In genomic region chr3:32486543-32486942, GRCm38 (mm10) we compare ENCODE assay signal across 30 mouse cellular contexts. TPM values are rescaled to one million over a fixed set of nuclear protein-coding genes. Genes with fewer than 3 reads are reported as not detected.
DNase-seq lines count a peak whose midpoint lies in the region; TF ChIP-seq lines count a peak whose summit lies in the region.
"Had no signal": no experiment of that assay in that cellular context is flagged by ENCODE, and none has a peak within 500 bp of the region (broad histone marks: within the 10 kb centered on the region; RNA-seq: fewer than 3 reads in every experiment).

No protein-coding gene starts in this region.

- no peaks in the 10 kb centered on the region for H3K79me2 ChIP-seq in MEL (ENCODE audit: control insufficient read depth, insufficient read depth, low read length, poor library complexity)

- peak; percentile 64 for DNase-seq in kidney, adult 9 months
- DNase-seq in kidney, postnatal 14 days: no peak
- DNase-seq in 416B (ENCODE audit: low read depth) (peak; percentile 70), MEL (ENCODE audit: low read depth, low spot score) (peak; percentile 53)
- no peak for DNase-seq in spleen, adult 12 weeks (ENCODE audit: low spot score)
- DNase-seq in adrenal gland, adult 2 months: no peak
- DNase-seq in spleen, postnatal 14 days (ENCODE audit: low spot score in 2 of 2): no peak
- DNase-seq: adrenal gland, postnatal 14 days; cerebellum, adult 11 months; cerebellum, adult 9-10 months; cerebellum, postnatal 36 days; embryo, embryonic 11 days; forebrain, postnatal 0 days; thymus, postnatal 4 days had no signal

- H3K4me3 ChIP-seq in MEL (ENCODE audit: control insufficient read depth in 1 of 2, insufficient read depth in 1 of 2, low read depth in 2 of 2, low read length in 2 of 2): no peak overlapping the region
- H3K4me3 ChIP-seq: embryonic facial prominence, embryonic 13.5 days; erythroblast, embryonic 14.5 days; heart, embryonic 10.5 days; heart, embryonic 15.5 days; left cerebral cortex, adult 2 months; limb, embryonic 12.5 days; lung, embryonic 15.5 days; midbrain, embryonic 10.5 days; neural tube, embryonic 13.5 days had no signal

- H3K4me1 ChIP-seq in MEL (ENCODE audit: control insufficient read depth in 1 of 2, insufficient read depth in 2 of 2, low read length in 2 of 2): peaks cover 0 to 2% of the 10 kb centered on the region in 2 experiments; a peak in 1 of 4 replicates
- H3K4me1 ChIP-seq: embryonic facial prominence, embryonic 13.5 days; heart, embryonic 10.5 days; heart, embryonic 15.5 days; lung, embryonic 15.5 days; midbrain, embryonic 10.5 days; neural tube, embryonic 13.5 days had no signal

- no peak for TF ChIP-seq POLR2A in MEL (IDR thresholded peaks at IDR 0.05; ENCODE audit: control insufficient read depth in 1 of 2, insufficient read depth in 1 of 2, low read depth in 1 of 2, low read length in 2 of 2, poor library complexity in 1 of 2)

- H3K36me3 ChIP-seq in MEL (ENCODE audit: control insufficient read depth in 1 of 2, insufficient read depth in 2 of 2, low read length in 2 of 2): no peaks in the 10 kb centered on the region
- H3K36me3 ChIP-seq: embryonic facial prominence, embryonic 13.5 days; heart, embryonic 10.5 days; heart, embryonic 15.5 days; limb, embryonic 12.5 days; lung, embryonic 15.5 days; midbrain, embryonic 10.5 days; neural tube, embryonic 13.5 days had no signal

- no peak for TF ChIP-seq CTCF in MEL (IDR thresholded peaks at IDR 0.05 in 2 of 3, conservative IDR thresholded peaks at IDR 0.05 in 1 of 3; ENCODE audit: control insufficient read depth in 1 of 3, insufficient read depth in 1 of 3, low read depth in 2 of 3, low read length in 3 of 3, poor library complexity in 1 of 3, severe bottlenecking in 1 of 3)

- no peaks in the 10 kb centered on the region for H3K9me3 ChIP-seq in MEL (replicated peaks; ENCODE audit: insufficient read depth, low read length)
- H3K9me3 ChIP-seq: embryonic facial prominence, embryonic 13.5 days; heart, embryonic 10.5 days; heart, embryonic 15.5 days; limb, embryonic 12.5 days; lung, embryonic 15.5 days; midbrain, embryonic 10.5 days; neural tube, embryonic 13.5 days had no signal

- TF ChIP-seq EP300 in MEL (IDR thresholded peaks at IDR 0.05; ENCODE audit: low read depth in 1 of 2, low read length in 2 of 2): no peak

- no peak overlapping the region for H3K27ac ChIP-seq in MEL (ENCODE audit: control insufficient read depth, low read depth, low read length)
- H3K27ac ChIP-seq: embryonic facial prominence, embryonic 13.5 days; heart, embryonic 10.5 days; heart, embryonic 15.5 days; left cerebral cortex, adult 2 months; limb, embryonic 12.5 days; lung, embryonic 15.5 days; midbrain, embryonic 10.5 days; neural tube, embryonic 13.5 days had no signal

- H3K27me3 ChIP-seq in MEL (ENCODE audit: control insufficient read depth in 1 of 2, insufficient read depth in 2 of 2, low read length in 2 of 2): peaks cover 0 to 1% of the 10 kb centered on the region in 2 experiments; a peak in 1 of 4 replicates
- H3K27me3 ChIP-seq: embryonic facial prominence, embryonic 13.5 days; heart, embryonic 15.5 days; limb, embryonic 12.5 days; lung, embryonic 15.5 days; neural tube, embryonic 13.5 days had no signal

- no peak overlapping the region for H3K9ac ChIP-seq in MEL (ENCODE audit: control insufficient read depth, low read depth, low read length, poor library complexity, severe bottlenecking)
- H3K9ac ChIP-seq: embryonic facial prominence, embryonic 13.5 days; forebrain, postnatal 0 days; heart, embryonic 15.5 days; limb, embryonic 12.5 days; lung, embryonic 15.5 days; neural tube, embryonic 13.5 days had no signal

- no peak for TF ChIP-seq RAD21 in MEL (IDR thresholded peaks at IDR 0.05; ENCODE audit: low read depth, low read length)

TF ChIP-seq in MEL, 35 proteins besides CTCF, POLR2A, EP300 and RAD21:
- TF ChIP-seq RCOR1 (IDR thresholded peaks at IDR 0.05; ENCODE audit: low read depth, low read length) (no peak), MYC (IDR thresholded peaks at IDR 0.05; ENCODE audit: low read depth, low read length) (no peak), SMC3 (IDR thresholded peaks at IDR 0.05; ENCODE audit: low read depth, low read length) (no peak), ZKSCAN1 (IDR thresholded peaks at IDR 0.05; ENCODE audit: low read depth, low read length) (no peak), MEF2A (IDR thresholded peaks at IDR 0.05; ENCODE audit: extremely low read depth, insufficient replicate concordance, low read depth, low read length, poor library complexity, severe bottlenecking) (no peak), HCFC1 (IDR thresholded peaks at IDR 0.05; ENCODE audit: low read depth, low read length) (no peak), GABPA (IDR thresholded peaks at IDR 0.05; ENCODE audit: low read depth, low read length) (no peak), POLR2AphosphoS2 (IDR thresholded peaks at IDR 0.05; ENCODE audit: low read length) (no peak), ETS1 (IDR thresholded peaks at IDR 0.05; ENCODE audit: low read depth, low read length) (no peak), KAT2A (conservative IDR thresholded peaks at IDR 0.05; ENCODE audit: low read depth, low read length) (no peak), JUND (IDR thresholded peaks at IDR 0.05; ENCODE audit: low read depth, low read length) (no peak), E2F4 (IDR thresholded peaks at IDR 0.05; ENCODE audit: borderline replicate concordance, low read depth, low read length) (no peak), MAZ (IDR thresholded peaks at IDR 0.05; ENCODE audit: low read depth, low read length) (no peak), POLR2AphosphoS5 (IDR thresholded peaks at IDR 0.05; ENCODE audit: borderline replicate concordance, low read depth, low read length) (no peak), USF2 (IDR thresholded peaks at IDR 0.05; ENCODE audit: borderline replicate concordance in 1 of 2, insufficient read depth in 1 of 2, low read depth in 1 of 2, low read length in 2 of 2) (no peak), UBTF (IDR thresholded peaks at IDR 0.05; ENCODE audit: borderline replicate concordance, insufficient read depth, low read depth, low read length) (no peak), GATA1 (IDR thresholded peaks at IDR 0.05; ENCODE audit: low read depth, low read length) (no peak), MAX (IDR thresholded peaks at IDR 0.05; ENCODE audit: low read length) (no peak)
TF ChIP-seq in MEL: peak in this region for 0.

RNA-seq across cellular contexts. Expression of gene Kcnmb3, which starts 5.5 kb away (rescaled TPM):
- total RNA-seq in MEL (2012; rRNA removed): not detected in 2 replicates
- not detected for polyA plus RNA-seq in MEL (2012; ENCODE audit: insufficient read depth in 1 of 2, insufficient read length in 2 of 2, low read depth in 1 of 2, low replicate concordance in 2 of 2, missing spikeins in 1 of 2)
- 1 to 10 TPM in 1 of 2 experiments, under 1 TPM in 1; 0.17 to 1.2 TPM for total RNA-seq in adrenal gland, adult 2 months (2021)
- not detected in 2 replicates for polyA plus RNA-seq in adrenal gland, adult 2 months (2012; rRNA removed)
- total RNA-seq: forebrain, postnatal 0 days; gastrocnemius, adult 8-10 months; left cerebral cortex, adult 2 months; liver, adult 2 months; megakaryocyte progenitor cell, adult 5-6 weeks; midbrain, postnatal 0 days had no signal
- polyA plus RNA-seq: embryonic facial prominence, embryonic 13.5 days; erythroblast, embryonic 14.5 days; forebrain, postnatal 0 days; heart, embryonic 10.5 days; heart, embryonic 15.5 days; intestine, embryonic 14.5 days; liver, adult 2 months; liver, embryonic 16.5 days; lung, embryonic 15.5 days; midbrain, embryonic 10.5 days; stomach, embryonic 16.5 days had no signal

RNA-seq across cellular contexts. Expression of gene Zfp639, which starts 23.5 kb away (rescaled TPM):
- 34.1 and 34.5 TPM in 2 replicates for total RNA-seq in MEL (2012; rRNA removed)
- polyA plus RNA-seq in MEL (2012; ENCODE audit: insufficient read depth in 1 of 2, insufficient read length in 2 of 2, low read depth in 1 of 2, low replicate concordance in 2 of 2, missing spikeins in 1 of 2): 100 to 1,000 TPM in 1 of 2 experiments, 10 to 100 TPM in 1; 35.4 to 302 TPM
- 10 to 100 TPM; 30.7 to 31.9 TPM for total RNA-seq in adrenal gland, adult 2 months (2021)
- polyA plus RNA-seq in adrenal gland, adult 2 months (2012; rRNA removed): 14.1 and 19.7 TPM in 2 replicates

RNA-seq across cellular contexts. Expression of gene Mfn1, which starts 42.7 kb away (rescaled TPM):
- 20.8 and 25.5 TPM in 2 replicates for total RNA-seq in MEL (2012; rRNA removed)
- polyA plus RNA-seq in MEL (2012; ENCODE audit: insufficient read depth in 1 of 2, insufficient read length in 2 of 2, low read depth in 1 of 2, low replicate concordance in 2 of 2, missing spikeins in 1 of 2): 10 to 100 TPM in 1 of 2 experiments, not detected in 1; 29.4 TPM
- 10 to 100 TPM; 76.0 to 80.1 TPM for total RNA-seq in adrenal gland, adult 2 months (2021)
- 6.6 and 7.3 TPM in 2 replicates for polyA plus RNA-seq in adrenal gland, adult 2 months (2012; rRNA removed)

Comparison
In these comparisons a context has a peak if more than half of its experiments do, and no peak if none do; other contexts are left out.
1. DNase-seq: peak in kidney, adult 9 months (single experiment), 416B (single experiment) and MEL (single experiment); none in kidney, postnatal 14 days (single experiment), spleen, adult 12 weeks (single experiment), adrenal gland, adult 2 months (single experiment) and spleen, postnatal 14 days (0 of 2).